Mouse (Mus musculus): ENCODE measurements around the gene Pdlim1. TPM values are rescaled to one million over a fixed set of nuclear protein-coding genes. Genes with fewer than 3 reads are reported as not detected.

Gene Pdlim1
- 262 TPM for polyA plus RNA-seq (2017; shearing (Covaris generic))

DNA sequence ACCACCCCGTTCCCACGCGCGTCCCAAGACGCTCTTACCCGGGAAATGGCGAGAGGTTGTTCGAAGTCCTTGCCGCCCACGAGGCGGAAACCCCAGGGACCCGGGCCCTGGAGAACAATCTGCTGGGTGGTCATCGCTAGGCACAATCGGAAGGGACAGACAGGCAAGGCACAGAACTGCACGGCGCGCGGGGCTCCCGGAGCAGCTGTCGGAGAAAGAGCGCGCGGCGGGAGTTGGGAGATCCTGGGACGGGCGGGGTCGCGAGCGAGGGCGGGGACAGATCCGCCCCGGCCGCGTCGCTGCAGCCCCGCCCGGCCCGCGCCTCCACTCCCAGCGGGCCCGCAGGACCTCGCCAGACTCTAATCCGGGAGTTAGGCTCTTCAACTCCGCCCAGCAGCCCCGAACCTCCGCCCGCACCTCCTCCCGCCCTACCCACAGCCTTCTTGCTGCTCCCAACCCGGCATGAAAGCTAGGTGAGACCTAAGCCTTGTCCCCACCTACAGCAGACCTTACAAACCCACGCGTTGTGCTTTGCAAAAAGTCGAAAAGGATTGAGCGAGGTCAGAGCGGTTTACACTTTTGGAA, at the start of gene Pdlim1:
Pdlim1 (minus strand) TSS at position 535 of the 585 bp plus-strand sequence.

DNA sequence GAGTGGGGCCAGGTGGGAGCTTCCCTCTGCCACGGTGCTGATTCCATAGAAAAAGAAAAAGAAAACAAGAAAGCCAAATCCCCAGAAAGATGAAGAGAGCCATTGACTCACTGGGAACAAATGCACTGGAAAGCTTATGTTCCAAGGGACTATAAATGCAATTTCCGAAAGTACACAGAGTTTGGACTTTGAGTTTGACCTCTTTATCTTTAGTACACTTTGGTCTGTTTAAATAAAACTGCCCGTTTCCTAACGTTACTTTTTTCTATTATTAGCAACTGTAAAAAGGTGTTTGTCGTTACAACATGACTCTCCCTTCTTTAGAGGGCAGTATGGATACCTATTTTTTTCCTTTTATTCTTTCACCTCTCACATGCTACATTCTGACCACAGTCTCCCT, 84.5 kb downstream of the Pdlim1 start, which contains the start of gene Cyp2c70:
Cyp2c70 (minus strand) TSS at position 174 of the 400 bp plus-strand sequence.

Other genes with a start within 250 kb of the Pdlim1 start
- gene Cyp2c54, start 198.0 kb downstream of the Pdlim1 start, polyA plus RNA-seq (2017; shearing (Covaris generic)): not detected
- not detected for gene Cyp2c50, start 182.2 kb downstream of the Pdlim1 start, polyA plus RNA-seq (2017; shearing (Covaris generic))
- not detected for gene Cyp2c70, start 84.5 kb downstream of the Pdlim1 start, polyA plus RNA-seq (2017; shearing (Covaris generic))
- 23.2 TPM for gene Sorbs1, start 241.9 kb upstream of the Pdlim1 start, polyA plus RNA-seq (2017; shearing (Covaris generic))